Mouse (Mus musculus): Measurements from ENCODE around the gene Sox30.

Sox30 gene

DNA sequence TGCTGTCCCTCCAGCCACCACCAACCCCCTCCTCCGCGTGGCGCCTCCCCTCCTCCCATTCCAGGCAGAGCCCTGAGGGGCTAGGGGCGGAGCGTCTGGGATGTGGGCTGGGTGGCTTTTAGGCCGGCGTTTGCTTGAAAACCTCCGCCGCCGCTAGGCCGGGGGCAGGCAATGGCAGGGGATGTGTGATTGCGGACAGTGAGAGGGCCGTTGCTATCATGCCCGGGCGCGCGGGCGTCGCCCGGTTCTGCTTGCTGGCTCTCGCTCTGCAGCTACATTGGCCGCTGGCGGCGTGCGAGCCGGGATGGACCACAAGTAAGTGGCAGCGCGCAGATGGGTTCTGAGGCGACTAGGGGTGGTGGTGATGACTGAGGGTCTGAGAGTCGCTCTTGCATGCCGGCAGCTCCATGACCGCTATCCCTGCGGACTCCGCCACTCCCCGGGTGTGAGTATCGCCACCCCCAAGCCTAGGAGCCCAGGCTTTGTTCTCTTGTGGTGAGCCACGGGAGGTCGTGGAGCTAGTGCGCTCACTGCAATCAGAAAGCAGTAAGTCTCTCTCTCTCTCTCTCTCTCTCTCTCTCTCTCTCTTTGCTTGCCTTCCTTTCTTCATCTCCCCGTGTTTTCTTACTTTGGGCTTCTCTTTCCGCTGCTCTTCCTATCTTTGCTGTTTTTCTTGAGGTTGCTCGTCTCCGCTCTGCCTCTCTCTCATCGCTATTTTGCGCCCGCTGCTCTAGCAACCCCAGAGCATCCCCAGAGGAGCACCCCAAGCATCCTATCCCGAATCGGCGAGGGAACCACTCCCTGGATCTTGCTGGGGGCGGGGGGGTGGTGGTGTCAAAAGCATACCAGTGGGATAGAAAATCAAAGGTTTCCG is 76.0 kb downstream of the Sox30 start, which contains the start of gene Adam19:
TSS of gene Adam19 (plus strand) at position 97 of the 874 bp plus-strand sequence.
- DNase-seq (ENCODE audit: low read depth, low spot score): peak; percentile 89

- peak; percentile 65 for DNase-seq (ENCODE audit: low read depth, low spot score)
Measured at GRCm38 (mm10) chr11:46056770-46057411, 76.8 kb downstream of the Sox30 start.

- no peak for DNase-seq (ENCODE audit: low read depth, low spot score)
Measured at GRCm38 (mm10) chr11:46058011-46058410, 77.9 kb downstream of the Sox30 start.

DNA sequence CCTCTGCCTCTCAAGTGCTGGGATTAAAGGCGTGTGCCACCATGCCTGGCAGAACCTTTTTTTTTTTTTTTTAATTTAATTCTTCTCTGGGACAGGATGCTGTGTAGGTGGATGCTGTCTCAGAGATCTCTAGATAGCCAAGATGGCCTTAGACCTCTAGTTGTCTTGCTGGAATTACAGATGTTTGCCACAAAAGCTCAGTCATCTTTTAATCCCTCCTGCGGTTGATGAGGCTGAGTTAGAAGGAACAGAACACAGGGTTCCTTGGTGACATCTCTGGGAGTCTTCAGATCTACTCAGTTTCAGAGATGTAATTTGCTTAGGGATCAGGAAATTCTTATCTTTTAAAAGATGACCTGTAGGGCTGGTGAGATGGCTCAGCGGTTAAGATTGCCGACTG is 78.8 kb downstream of the Sox30 start:
- no peak for DNase-seq (ENCODE audit: low read depth, low spot score)

- peak; percentile 75 for DNase-seq (ENCODE audit: low read depth, low spot score)
Measured at GRCm38 (mm10) chr11:46059887-46060650, 80.0 kb downstream of the Sox30 start.

DNA sequence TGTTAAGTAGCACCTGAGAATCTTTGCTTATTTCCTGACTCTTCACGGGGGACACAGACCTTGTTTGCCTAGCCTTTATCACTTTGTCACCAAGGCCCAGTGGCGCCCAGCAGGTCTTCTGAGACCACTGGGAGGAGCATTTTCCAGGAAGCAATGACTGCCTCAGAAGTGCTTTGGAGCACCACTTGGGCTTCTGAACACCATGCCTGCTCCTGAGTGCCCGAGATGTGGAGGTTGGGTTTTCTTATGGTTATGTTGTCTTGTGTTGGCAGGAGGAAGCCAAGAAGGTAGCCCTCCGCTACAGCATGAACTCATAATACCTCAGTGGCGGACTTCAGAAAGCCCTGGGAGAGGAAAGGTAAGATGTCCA is 80.5 kb downstream of the Sox30 start:
- no peak for DNase-seq (ENCODE audit: low read depth, low spot score)

DNA sequence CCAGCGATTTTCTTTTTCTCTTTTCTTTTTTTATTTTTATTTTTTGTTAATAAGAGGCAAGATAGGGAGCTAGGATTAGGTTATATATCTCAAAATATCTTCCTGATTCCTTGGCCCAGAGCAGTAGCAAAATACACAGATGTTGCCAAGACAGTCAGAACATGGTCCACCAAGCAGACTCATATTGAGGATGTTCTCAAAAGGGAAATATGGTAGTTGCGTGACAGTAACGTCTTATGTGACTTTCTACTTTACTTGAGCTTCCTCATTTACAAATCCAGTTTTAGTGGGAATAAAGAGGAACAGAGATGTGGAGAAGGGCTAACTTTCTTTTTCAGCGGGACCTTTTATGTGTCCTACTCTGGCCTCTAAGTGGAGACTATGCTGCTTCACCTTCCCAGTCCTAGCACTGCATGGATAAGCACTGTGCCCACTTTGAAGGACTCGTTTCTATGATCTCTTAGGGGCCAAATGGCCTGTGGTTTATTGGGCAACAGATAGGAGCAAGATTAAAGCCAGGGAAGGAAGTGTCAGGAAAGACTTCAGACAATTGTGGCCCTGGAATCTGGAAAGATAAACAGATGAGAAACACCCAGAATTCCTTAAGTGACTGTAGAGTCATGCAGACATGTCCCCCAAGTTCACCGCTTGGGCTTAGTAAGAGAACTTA is 81.8 kb downstream of the Sox30 start:
- DNase-seq (ENCODE audit: low read depth, low spot score): no peak

DNA sequence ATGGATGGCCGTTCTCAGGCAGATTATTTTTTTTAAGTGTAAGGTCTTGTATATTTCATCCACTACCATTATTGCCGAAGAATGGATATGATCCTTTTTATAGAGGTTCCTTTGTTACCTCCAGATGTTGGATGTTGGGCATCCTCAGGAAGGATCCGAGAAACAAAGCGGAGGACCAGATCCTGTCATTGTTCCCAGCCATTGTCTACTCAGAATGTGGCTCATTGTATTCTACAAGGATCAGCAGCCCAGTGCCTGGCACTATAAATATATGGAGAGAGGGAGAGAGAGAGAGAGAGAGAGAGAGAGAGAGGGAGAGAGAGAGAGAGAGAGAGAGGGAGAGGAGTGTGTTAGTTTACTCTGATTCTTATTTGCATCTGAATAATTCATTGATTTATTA is 82.5 kb downstream of the Sox30 start:
- DNase-seq (ENCODE audit: low read depth, low spot score): no peak

GRCm38 (mm10) chr11:46062993-46063731 is 83.1 kb downstream of the Sox30 start:
- peak; percentile 88 for DNase-seq (ENCODE audit: low read depth, low spot score)

DNA sequence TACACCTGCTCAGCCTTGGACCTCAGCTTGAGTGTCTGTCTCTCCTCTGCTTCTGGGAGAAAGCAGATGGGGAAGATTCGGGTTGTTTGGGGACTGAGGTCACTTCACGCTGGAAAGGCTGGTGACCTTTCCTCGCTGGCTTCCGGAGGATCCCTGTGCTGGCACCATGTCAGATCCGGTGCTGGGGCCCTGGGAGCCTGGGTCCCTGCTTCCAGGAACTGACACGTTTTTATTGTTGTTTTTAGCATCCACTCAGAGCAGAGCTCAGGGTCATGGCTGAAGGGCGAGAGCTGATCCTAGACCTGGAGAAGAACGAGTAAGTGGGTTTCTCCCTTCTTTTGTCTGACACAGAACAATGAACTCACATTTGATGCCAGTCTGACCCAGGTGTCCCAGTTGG is 84.7 kb downstream of the Sox30 start:
- DNase-seq (ENCODE audit: low read depth, low spot score): no peak

- DNase-seq (ENCODE audit: low read depth, low spot score): peak; percentile 47
Measured at GRCm38 (mm10) chr11:46065201-46066011, 85.3 kb downstream of the Sox30 start.

Data from ES-CJ7 (cell line).